Mouse (Mus musculus) T-cell, adult 2 months (primary cell): Measurements from ENCODE around the gene Tnfsf13.

Experiments used
- DNase-seq: peaks from one replicate; pipeline ENCODE4 v3.0.0; 2022; ENCODE audit warnings: low spot score

Tnfsf13 gene

DNA sequence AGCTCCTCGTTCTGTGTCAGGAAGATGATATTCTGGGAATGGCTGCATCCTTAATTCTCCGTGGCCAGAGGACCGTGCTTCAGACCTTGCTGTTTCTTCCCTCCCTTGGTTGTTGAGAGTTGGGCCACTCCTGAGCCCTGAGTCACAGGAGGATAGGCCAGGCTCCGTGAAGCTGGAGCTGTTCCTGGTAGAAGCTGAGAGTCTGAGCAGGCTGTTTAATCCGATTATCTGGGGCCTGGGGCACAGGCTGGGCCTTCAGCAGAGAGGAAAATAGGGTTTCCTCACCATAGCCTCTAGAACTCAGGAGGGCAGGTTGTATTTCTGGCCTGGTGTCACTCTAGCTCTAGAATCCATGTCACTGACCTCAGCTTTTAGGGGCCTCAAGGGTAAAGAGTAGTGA lies 32.2 kb downstream of the Tnfsf13 start:
- DNase-seq: no peak

DNA sequence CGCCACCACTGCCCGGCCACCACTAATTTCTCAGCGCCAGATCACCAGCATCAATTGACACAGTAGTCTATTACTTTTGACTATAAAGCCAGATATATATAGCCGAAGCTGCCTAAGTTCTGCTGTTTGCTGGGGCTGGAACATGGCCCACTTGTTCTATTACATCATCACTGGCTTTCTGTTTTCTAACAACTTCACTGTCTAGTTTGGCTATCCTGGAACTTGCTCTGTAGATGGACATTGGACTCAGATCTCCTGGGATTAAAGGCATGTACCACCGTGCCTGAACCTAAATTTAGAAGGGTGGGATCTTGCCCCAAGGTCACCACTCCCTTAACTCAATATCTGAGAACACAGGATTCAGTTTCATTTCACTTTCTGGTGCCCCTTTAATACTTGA lies 39.7 kb downstream of the Tnfsf13 start:
- DNase-seq: no peak

DNA sequence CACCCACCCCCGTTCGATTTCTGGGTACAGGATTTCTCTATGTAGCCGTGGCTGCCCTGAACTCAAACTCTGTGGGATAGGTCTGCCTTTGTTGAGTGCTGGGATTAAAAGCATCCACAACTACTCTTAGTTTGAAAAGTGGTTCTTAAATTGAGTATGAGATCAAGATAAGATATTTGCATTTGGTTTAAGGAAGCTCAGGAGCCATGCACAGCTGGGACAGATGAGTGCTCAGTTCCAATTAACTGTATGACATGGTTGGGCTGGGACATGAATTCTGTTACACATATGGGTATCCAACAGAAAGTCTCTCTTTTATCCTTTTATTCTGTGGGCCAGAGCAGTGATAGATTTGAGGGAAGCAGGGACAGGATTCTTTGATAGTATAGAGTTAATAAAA lies 50.1 kb downstream of the Tnfsf13 start:
- DNase-seq: no peak

DNA sequence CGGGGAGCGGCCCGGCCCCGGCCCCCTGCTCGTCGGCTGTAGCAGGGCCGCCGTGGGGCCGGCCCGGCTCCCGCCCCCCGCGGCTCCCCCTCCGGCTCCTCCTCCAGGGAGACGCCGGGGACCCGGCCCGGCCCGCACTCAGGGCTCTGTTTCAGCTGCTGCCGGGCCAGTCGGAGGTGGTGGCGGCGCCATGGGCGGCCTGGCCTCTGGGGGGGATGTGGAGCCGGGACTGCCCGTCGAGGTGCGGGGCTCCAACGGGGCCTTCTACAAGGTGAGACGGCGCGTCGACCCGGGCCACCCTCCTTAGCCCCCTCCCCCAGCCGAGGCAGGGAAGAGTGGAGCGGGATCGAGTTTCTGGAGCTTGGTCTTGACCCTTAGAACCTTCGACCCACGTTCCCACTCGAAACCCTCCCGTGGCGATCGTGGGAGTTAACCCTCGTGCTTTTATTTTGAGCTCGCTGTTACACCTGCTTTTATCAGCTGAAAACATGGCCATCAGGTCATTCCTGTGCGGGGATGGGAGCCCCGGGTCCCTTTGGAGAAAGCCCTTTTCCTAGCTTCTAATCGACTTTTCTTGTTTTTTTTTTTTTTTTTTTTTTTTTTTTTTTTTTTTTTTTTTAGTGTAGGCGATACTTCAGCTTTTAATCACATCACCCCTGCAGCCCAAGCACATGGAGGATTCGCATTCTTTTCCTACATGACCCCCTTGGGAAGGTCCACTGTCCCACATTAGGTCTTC lies 52.3 kb downstream of the Tnfsf13 start:
- no peak for DNase-seq
